Mouse (Mus musculus): ENCODE results near the gene Olfr577.

DNA sequence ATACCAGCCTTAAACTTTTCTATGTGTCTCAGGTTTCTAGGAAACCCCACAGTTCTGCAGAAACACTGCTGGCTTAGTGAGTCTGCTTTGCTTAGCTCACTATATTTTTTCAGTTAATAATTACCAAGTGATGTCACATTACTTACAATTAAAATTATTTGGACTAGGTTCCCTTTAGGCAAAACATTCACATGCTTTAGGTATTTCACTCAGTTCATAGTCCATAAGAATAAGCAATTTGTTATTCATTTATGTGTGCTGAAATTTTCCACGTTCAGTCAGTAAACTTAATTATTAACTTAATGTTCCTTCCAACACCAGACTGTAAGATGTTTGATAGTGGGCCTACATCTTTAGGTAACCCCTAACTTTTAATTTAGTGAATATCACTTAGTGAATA, 25.0 kb downstream of the Olfr577 start:
- TF ChIP-seq CTCF (IDR thresholded peaks at IDR 0.05; ENCODE audit: control insufficient read depth, insufficient read depth, insufficient replicate concordance, low read depth, low read length) (no peak), POLR2A (IDR thresholded peaks at IDR 0.05; ENCODE audit: control insufficient read depth, low read depth, low read length) (no peak)
